Mouse (Mus musculus) hindbrain, postnatal 0 days (tissue): ENCODE data around the gene 2300002M23Rik. TPM values are rescaled to one million over a fixed set of nuclear protein-coding genes. Genes with fewer than 3 reads are reported as not detected.

Source experiments
- ATAC-seq: fragments of 200-750 bp; cut with Nextera tagmentation; 2 replicates; pipeline ENCODE4 v1.8.0; 2017; ENCODE audit warnings: mild to moderate bottlenecking, moderate TSS enrichment, moderate library complexity
- DNase-seq: peaks from one replicate; pipeline ENCODE4 v3.0.0-alpha.2; 2015; ENCODE audit warnings: low spot score
- H3K27ac ChIP-seq: fragments of 300-500 bp; sonication (generic); 2 replicates; pipeline ENCODE4 v1.5.1; 2014; ENCODE audit warnings: mild to moderate bottlenecking
- H3K27me3 ChIP-seq: fragments of 300-500 bp; sonication (generic); 2 replicates; pipeline ENCODE4 v1.6.1; 2014; ENCODE audit warnings: low read length, mixed read lengths; ENCODE audit not compliant: insufficient read depth
- H3K36me3 ChIP-seq: fragments of 300-500 bp; sonication (generic); 2 replicates; pipeline ENCODE4 v1.6.1; 2014; ENCODE audit warnings: low read length, mixed read lengths; ENCODE audit not compliant: insufficient read depth
- H3K4me1 ChIP-seq: fragments of 300-500 bp; sonication (generic); 2 replicates; pipeline ENCODE4 v1.6.1; 2014; ENCODE audit warnings: antibody characterized with exemption, low read length, mixed read lengths; ENCODE audit not compliant: insufficient read depth
- H3K4me2 ChIP-seq: fragments of 300-500 bp; sonication (generic); 2 replicates; pipeline ENCODE4 v1.6.1; 2014; ENCODE audit warnings: low read depth, mild to moderate bottlenecking, low read length, moderate library complexity, mixed read lengths
- H3K4me3 ChIP-seq: fragments of 300-500 bp; sonication (generic); 2 replicates; pipeline ENCODE4 v1.5.1; 2014; ENCODE audit warnings: low read length
- H3K9ac ChIP-seq: fragments of 300-500 bp; sonication (generic); replicated peaks from 2 replicates; pipeline ENCODE4 v1.6.1; 2014; ENCODE audit warnings: mild to moderate bottlenecking, low read length, moderate library complexity, mixed read lengths
- H3K9me3 ChIP-seq: fragments of 300-500 bp; sonication (generic); 2 replicates; pipeline ENCODE4 v1.6.1; 2016; ENCODE audit warnings: low read length, mixed read lengths
- CTCF ChIP-seq: IDR thresholded peaks from 2 replicates; pipeline ENCODE4 v1.5.1; 2016; ENCODE audit warnings: antibody characterized with exemption, control low read depth, low read depth
- WGBS: fragments of 180-500 bp; shearing (Covaris S2); extraction: QIAGEN DNeasy Blood & Tissue Kit; methylation state at CpG from one replicate; pipeline ENCODE4 v1.1.7; 2014; 5-methylcytosine and 5-hydroxymethylcytosine counted together
- polyA plus RNA-seq: library from polyadenylated mRNA; unstranded; fragments of >200 nt; fragmentation: Nextera tagmentation; extraction: Ambion mirVana; gene quantifications from 2 replicates; pipeline ENCODE4 v1.2.1, GENCODE M21; 2015
- total RNA-seq: library from RNA; depleted of rRNA; stranded (reverse); fragments of >200 nt; gene quantifications from 2 replicates; pipeline ENCODE4 v1.2.3, GENCODE M21; 2014

Gene 2300002M23Rik
- total and polyA plus RNA-seq, 2 experiments from 2014 or later = 0.11 TPM; not detected in 1

GRCm38 (mm10) chr17:35537421-35537820, 29.8 kb upstream of the 2300002M23Rik start:
- Histone ChIP-seq H3K27ac (no peak overlapping the region), H3K4me3 (no peak overlapping the region)
- WGBS = 85% methylated on average over 4 of the region's 4 CpGs

GRCm38 (mm10) chr17:35538476-35538875, 28.8 kb upstream of the 2300002M23Rik start:
- DNase-seq (no peak), ATAC-seq (no peak)
- H3K27me3 ChIP-seq = no peaks in the 10 kb centered on the region
- no peak overlapping the region for H3K27ac ChIP-seq
- no peaks in the 10 kb centered on the region for H3K9me3 ChIP-seq
- no peak overlapping the region for H3K9ac ChIP-seq
- 86% methylated on average over 1 of the region's 1 CpGs for WGBS
- H3K4me1 ChIP-seq = peaks cover 5% of the 10 kb centered on the region; the same call in 1 of the 2 replicates
- H3K4me3 ChIP-seq = no peak overlapping the region
- TF ChIP-seq CTCF = no peak
- H3K36me3 ChIP-seq = no peaks in the 10 kb centered on the region
- no peak overlapping the region for H3K4me2 ChIP-seq

More at GRCm38 (mm10) chr17:35537421-35537820, 29.8 kb upstream of the 2300002M23Rik start:
- TF ChIP-seq CTCF = no peak
- H3K4me1 ChIP-seq = no peaks in the 10 kb centered on the region
- no peaks in the 10 kb centered on the region for H3K27me3 ChIP-seq
- H3K9ac ChIP-seq = no peak overlapping the region
- no peak overlapping the region for H3K4me2 ChIP-seq
- DNase-seq (no peak), ATAC-seq (no peak)
- no peaks in the 10 kb centered on the region for H3K36me3 ChIP-seq
- H3K9me3 ChIP-seq = no peaks in the 10 kb centered on the region

- WGBS = 59% methylated on average over 10 of the region's 10 CpGs
- no peak overlapping the region for H3K9ac ChIP-seq
- H3K4me3 ChIP-seq = no peak overlapping the region
- no peaks in the 10 kb centered on the region for H3K9me3 ChIP-seq
- H3K4me2 ChIP-seq = no peak overlapping the region
- no peak for TF ChIP-seq CTCF
- no peaks in the 10 kb centered on the region for H3K36me3 ChIP-seq
- no peak for ATAC-seq
- DNase-seq = no peak
- H3K27me3 ChIP-seq = no peaks in the 10 kb centered on the region
- H3K4me1 ChIP-seq = peaks cover 6% of the 10 kb centered on the region; the same call in 1 of the 2 replicates
- no peak overlapping the region for H3K27ac ChIP-seq
Observed at GRCm38 (mm10) chr17:35539540-35539939, 27.7 kb upstream of the 2300002M23Rik start.

- Histone ChIP-seq H3K4me1 (peaks cover 13% of the 10 kb centered on the region; the same call in 1 of the 2 replicates), H3K27ac (no peak overlapping the region), H3K9me3 (no peaks in the 10 kb centered on the region), H3K27me3 (no peaks in the 10 kb centered on the region), H3K4me2 (peak overlapping the region; percentile 10; the same call in 1 of the 2 replicates), H3K4me3 (no peak overlapping the region), H3K36me3 (no peaks in the 10 kb centered on the region), H3K9ac (no peak overlapping the region)
- ATAC-seq = peak; percentile 30; the same call in 1 of the 2 replicates
- peak; percentile 15 for DNase-seq
- 66% methylated on average over 15 of the region's 15 CpGs for WGBS
- no peak for TF ChIP-seq CTCF
Observed at GRCm38 (mm10) chr17:35542761-35543411, 24.4 kb upstream of the 2300002M23Rik start.

GRCm38 (mm10) chr17:35543412-35543861, 23.8 kb upstream of the 2300002M23Rik start:
- Histone ChIP-seq H3K4me3 (no peak overlapping the region), H3K9ac (no peak overlapping the region), H3K9me3 (no peaks in the 10 kb centered on the region), H3K4me1 (peaks cover 13% of the 10 kb centered on the region; the same call in 1 of the 2 replicates), H3K4me2 (peak overlapping the region; percentile 10; the same call in 1 of the 2 replicates), H3K27me3 (no peaks in the 10 kb centered on the region), H3K27ac (no peak overlapping the region), H3K36me3 (no peaks in the 10 kb centered on the region)
- ATAC-seq (peak; percentile 24; the same call in 1 of the 2 replicates), DNase-seq (peak; percentile 23)
- no peak for TF ChIP-seq CTCF
- WGBS = 7% methylated on average over 14 of the region's 14 CpGs

- H3K4me3 ChIP-seq = no peak overlapping the region
- DNase-seq (no peak), ATAC-seq (no peak)
- no peaks in the 10 kb centered on the region for H3K36me3 ChIP-seq
- H3K27ac ChIP-seq = no peak overlapping the region
- no peak overlapping the region for H3K4me2 ChIP-seq
- no peak for TF ChIP-seq CTCF
- H3K27me3 ChIP-seq = no peaks in the 10 kb centered on the region
- no peak overlapping the region for H3K9ac ChIP-seq
- peaks cover 13% of the 10 kb centered on the region; the same call in 1 of the 2 replicates for H3K4me1 ChIP-seq
- no peaks in the 10 kb centered on the region for H3K9me3 ChIP-seq
- WGBS = 66% methylated on average over 6 of the region's 6 CpGs
Observed at GRCm38 (mm10) chr17:35544001-35544400, 23.2 kb upstream of the 2300002M23Rik start.

GRCm38 (mm10) chr17:35544680-35545079, 22.6 kb upstream of the 2300002M23Rik start:
- Histone ChIP-seq H3K4me3 (no peak overlapping the region), H3K9me3 (no peaks in the 10 kb centered on the region), H3K27ac (no peak overlapping the region), H3K36me3 (no peaks in the 10 kb centered on the region), H3K27me3 (no peaks in the 10 kb centered on the region), H3K4me1 (peaks cover 13% of the 10 kb centered on the region; the same call in 1 of the 2 replicates), H3K9ac (no peak overlapping the region), H3K4me2 (no peak overlapping the region)
- DNase-seq (peak; percentile 76), ATAC-seq (peak; percentile 39)
- 28% methylated on average over 6 of the region's 6 CpGs for WGBS
- peak; percentile 86 for TF ChIP-seq CTCF
